Mouse (Mus musculus) lung, postnatal 0 days (tissue): Measurements from ENCODE around the gene Gm20388.

Source experiments
- CTCF ChIP-seq: IDR thresholded peaks from 2 replicates; pipeline ENCODE4 v1.5.1; 2016; ENCODE audit warnings: antibody characterized with exemption, mild to moderate bottlenecking
- EP300 ChIP-seq: IDR thresholded peaks from 2 replicates; pipeline ENCODE4 v1.6.1; 2016; ENCODE audit warnings: antibody characterized with exemption, mild to moderate bottlenecking, control low read depth

DNA sequence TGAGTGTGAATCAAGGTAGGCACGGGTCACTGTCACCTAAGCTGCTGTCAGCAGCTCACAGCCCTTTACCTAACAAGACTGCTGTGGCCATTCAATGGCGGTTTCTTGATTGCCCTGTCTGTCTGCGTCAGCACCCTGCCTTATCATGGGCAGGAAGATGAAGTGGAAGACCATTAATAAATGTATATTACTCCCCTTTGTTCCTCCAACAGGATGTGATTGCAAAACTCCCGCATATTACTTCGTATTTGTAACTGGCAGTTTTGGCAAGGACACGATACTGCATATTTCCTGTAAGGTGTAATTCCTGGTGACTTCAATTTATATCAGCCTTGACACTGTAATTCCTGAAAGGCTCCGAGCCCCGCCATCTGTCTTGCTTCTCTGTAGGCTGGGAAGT is 4330.3 kb downstream of the Gm20388 start:
- no peak for TF ChIP-seq CTCF
- peak; percentile 87 for TF ChIP-seq EP300
